Mouse (Mus musculus) bone marrow, adult 2 months (tissue): Measurements from ENCODE around the gene Cpa1.

Experiments
- CTCF ChIP-seq: fragments of 200-500 bp; IDR thresholded peaks from 2 replicates; pipeline ENCODE4 v1.5.1; 2011; ENCODE audit warnings: low read length, control low read depth; ENCODE audit not compliant: control insufficient read depth, insufficient read depth
- POLR2A ChIP-seq: fragments of 200-500 bp; IDR thresholded peaks from 2 replicates; pipeline ENCODE4 v1.6.1; 2011; ENCODE audit warnings: low read depth, mild to moderate bottlenecking, control low read depth, low read length, borderline replicate concordance; ENCODE audit not compliant: control insufficient read depth

DNA sequence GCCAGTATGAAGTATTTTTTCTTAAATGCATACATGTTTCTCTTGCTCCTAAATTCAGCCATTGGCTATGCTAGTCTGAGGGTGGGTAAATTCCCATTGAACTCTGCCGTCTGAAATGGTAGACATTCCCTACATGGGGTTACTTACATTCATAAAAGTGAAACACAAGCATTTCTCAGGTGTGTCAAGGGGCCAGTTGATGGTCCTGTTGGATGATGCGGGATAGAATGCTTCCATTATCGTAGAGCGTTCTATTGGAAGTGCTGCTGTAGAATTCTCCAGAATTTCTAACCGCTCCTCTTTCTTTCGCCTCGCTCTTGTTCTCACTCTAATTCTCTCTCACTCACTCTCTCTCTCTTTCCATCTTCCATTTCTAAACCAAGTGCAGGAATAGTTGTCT is 28.3 kb upstream of the Cpa1 start, which contains the start of gene Cpa5:
- TF ChIP-seq CTCF (no peak), POLR2A (no peak)
